Mouse (Mus musculus): Measurements from ENCODE around the gene Vstm2l. TPM values are rescaled to one million over a fixed set of nuclear protein-coding genes. Genes with fewer than 3 reads are reported as not detected.

Gene Vstm2l
- total RNA-seq, 1 experiment = 0.62 TPM

- Histone ChIP-seq H3K9me3 (ENCODE audit: control insufficient read depth, insufficient read depth, low read depth, low read length) (no peaks in the 10 kb centered on the region), H3K36me3 (ENCODE audit: control insufficient read depth, insufficient read depth, low read length, poor library complexity, severe bottlenecking) (no peaks in the 10 kb centered on the region), H3K27ac (ENCODE audit: insufficient read depth, low read depth, low read length, poor library complexity, severe bottlenecking) (no peak overlapping the region), H3K4me3 (ENCODE audit: insufficient read depth in 1 of 2, low read depth in 1 of 2, low read length in 2 of 2, poor library complexity in 1 of 2, severe bottlenecking in 1 of 2) (no peak overlapping the region), H3K9ac (ENCODE audit: insufficient read depth, low read depth, low read length, poor library complexity, severe bottlenecking) (no peak overlapping the region), H3K4me1 (ENCODE audit: control insufficient read depth in 2 of 2, insufficient read depth in 2 of 2, low read length in 2 of 2, poor library complexity in 1 of 2) (peaks cover 0 to 36% of the 10 kb centered on the region in 2 experiments; a peak in 3 of 4 replicates)
- DNase-seq (ENCODE audit: low read depth, low spot score) = no peak
- TF ChIP-seq ZNF384 (IDR thresholded peaks at IDR 0.05; ENCODE audit: low read depth, low read length) = no peak
- no peak for TF ChIP-seq MAFK (IDR thresholded peaks at IDR 0.05; ENCODE audit: insufficient read depth, low read depth, low read length)
- no peak for TF ChIP-seq ZC3H11A (IDR thresholded peaks at IDR 0.05; ENCODE audit: borderline replicate concordance, low read depth, low read length)
- TF ChIP-seq HCFC1 (IDR thresholded peaks at IDR 0.05; ENCODE audit: borderline replicate concordance, insufficient read depth, low read length) = no peak
- no peak for TF ChIP-seq CHD2 (IDR thresholded peaks at IDR 0.05; ENCODE audit: low read depth, low read length)
- in situ Hi-C loops (cut with MboI; ENCODE audit: low sequenced_read_pairs in 2 of 2, unreplicated experiment in 2 of 2) = no loop called here
Observed at GRCm38 (mm10) chr2:157924504-157924903, 10.1 kb downstream of the Vstm2l start.

- in situ Hi-C loops (cut with MboI; ENCODE audit: low sequenced_read_pairs in 2 of 2, unreplicated experiment in 2 of 2) = no loop called here
- Histone ChIP-seq H3K4me1 (ENCODE audit: control insufficient read depth in 2 of 2, insufficient read depth in 2 of 2, low read length in 2 of 2, poor library complexity in 1 of 2) (peaks cover 1 to 38% of the 10 kb centered on the region in 2 experiments; a peak in 3 of 4 replicates), H3K9ac (ENCODE audit: insufficient read depth, low read depth, low read length, poor library complexity, severe bottlenecking) (no peak overlapping the region), H3K4me3 (ENCODE audit: insufficient read depth in 1 of 2, low read depth in 1 of 2, low read length in 2 of 2, poor library complexity in 1 of 2, severe bottlenecking in 1 of 2) (no peak overlapping the region), H3K9me3 (ENCODE audit: control insufficient read depth, insufficient read depth, low read depth, low read length) (no peaks in the 10 kb centered on the region), H3K36me3 (ENCODE audit: control insufficient read depth, insufficient read depth, low read length, poor library complexity, severe bottlenecking) (no peaks in the 10 kb centered on the region), H3K27ac (ENCODE audit: insufficient read depth, low read depth, low read length, poor library complexity, severe bottlenecking) (no peak overlapping the region)
- no peak for DNase-seq (ENCODE audit: low read depth, low spot score)
- no peak for TF ChIP-seq HCFC1 (IDR thresholded peaks at IDR 0.05; ENCODE audit: borderline replicate concordance, insufficient read depth, low read length)
- TF ChIP-seq ZNF384 (IDR thresholded peaks at IDR 0.05; ENCODE audit: low read depth, low read length) = no peak
- TF ChIP-seq CHD2 (IDR thresholded peaks at IDR 0.05; ENCODE audit: low read depth, low read length) = no peak
- no peak for TF ChIP-seq ZC3H11A (IDR thresholded peaks at IDR 0.05; ENCODE audit: borderline replicate concordance, low read depth, low read length)
- TF ChIP-seq MAFK (IDR thresholded peaks at IDR 0.05; ENCODE audit: insufficient read depth, low read depth, low read length) = no peak
Observed at GRCm38 (mm10) chr2:157926502-157926901, 12.0 kb downstream of the Vstm2l start.

- TF ChIP-seq ZNF384 (IDR thresholded peaks at IDR 0.05; ENCODE audit: low read depth, low read length) (no peak), HCFC1 (IDR thresholded peaks at IDR 0.05; ENCODE audit: borderline replicate concordance, insufficient read depth, low read length) (no peak), CHD2 (IDR thresholded peaks at IDR 0.05; ENCODE audit: low read depth, low read length) (no peak), ZC3H11A (IDR thresholded peaks at IDR 0.05; ENCODE audit: borderline replicate concordance, low read depth, low read length) (no peak), MAFK (IDR thresholded peaks at IDR 0.05; ENCODE audit: insufficient read depth, low read depth, low read length) (no peak)
- no peak overlapping the region for H3K27ac ChIP-seq (ENCODE audit: insufficient read depth, low read depth, low read length, poor library complexity, severe bottlenecking)
- peaks cover 1 to 36% of the 10 kb centered on the region in 2 experiments; a peak in 3 of 4 replicates for H3K4me1 ChIP-seq (ENCODE audit: control insufficient read depth in 2 of 2, insufficient read depth in 2 of 2, low read length in 2 of 2, poor library complexity in 1 of 2)
- no peak overlapping the region for H3K9ac ChIP-seq (ENCODE audit: insufficient read depth, low read depth, low read length, poor library complexity, severe bottlenecking)
- in situ Hi-C loops (cut with MboI; ENCODE audit: low sequenced_read_pairs in 2 of 2, unreplicated experiment in 2 of 2) = no loop called here
- DNase-seq (ENCODE audit: low read depth, low spot score) = no peak
- H3K9me3 ChIP-seq (ENCODE audit: control insufficient read depth, insufficient read depth, low read depth, low read length) = no peaks in the 10 kb centered on the region
- H3K36me3 ChIP-seq (ENCODE audit: control insufficient read depth, insufficient read depth, low read length, poor library complexity, severe bottlenecking) = no peaks in the 10 kb centered on the region
- no peak overlapping the region for H3K4me3 ChIP-seq (ENCODE audit: insufficient read depth in 1 of 2, low read depth in 1 of 2, low read length in 2 of 2, poor library complexity in 1 of 2, severe bottlenecking in 1 of 2)
Observed at GRCm38 (mm10) chr2:157926927-157927326, 12.5 kb downstream of the Vstm2l start.

- in situ Hi-C loops (cut with MboI; ENCODE audit: low sequenced_read_pairs in 2 of 2, unreplicated experiment in 2 of 2) = no loop called here
- Histone ChIP-seq H3K4me1 (ENCODE audit: control insufficient read depth in 2 of 2, insufficient read depth in 2 of 2, low read length in 2 of 2, poor library complexity in 1 of 2) (peaks cover 1 to 36% of the 10 kb centered on the region in 2 experiments; a peak in 3 of 4 replicates), H3K9ac (ENCODE audit: insufficient read depth, low read depth, low read length, poor library complexity, severe bottlenecking) (peak overlapping the region; percentile 33; the same call in 1 of the 2 replicates), H3K27ac (ENCODE audit: insufficient read depth, low read depth, low read length, poor library complexity, severe bottlenecking) (no peak overlapping the region), H3K4me3 (ENCODE audit: insufficient read depth in 1 of 2, low read depth in 1 of 2, low read length in 2 of 2, poor library complexity in 1 of 2, severe bottlenecking in 1 of 2) (peak overlapping the region; percentile 38 to 53), H3K9me3 (ENCODE audit: control insufficient read depth, insufficient read depth, low read depth, low read length) (no peaks in the 10 kb centered on the region), H3K36me3 (ENCODE audit: control insufficient read depth, insufficient read depth, low read length, poor library complexity, severe bottlenecking) (no peaks in the 10 kb centered on the region)
- no peak for TF ChIP-seq HCFC1 (IDR thresholded peaks at IDR 0.05; ENCODE audit: borderline replicate concordance, insufficient read depth, low read length)
- no peak for TF ChIP-seq CHD2 (IDR thresholded peaks at IDR 0.05; ENCODE audit: low read depth, low read length)
- TF ChIP-seq MAFK (IDR thresholded peaks at IDR 0.05; ENCODE audit: insufficient read depth, low read depth, low read length) = no peak
- TF ChIP-seq ZC3H11A (IDR thresholded peaks at IDR 0.05; ENCODE audit: borderline replicate concordance, low read depth, low read length) = no peak
- TF ChIP-seq ZNF384 (IDR thresholded peaks at IDR 0.05; ENCODE audit: low read depth, low read length) = no peak
- no peak for DNase-seq (ENCODE audit: low read depth, low spot score)
Observed at GRCm38 (mm10) chr2:157927397-157927796, 12.9 kb downstream of the Vstm2l start.
